Mouse (Mus musculus) CD4-positive naive resting alpha-beta T cell, adult 57 days (primary cell): ENCODE results near the gene Mmadhc. TPM values are rescaled to one million over a fixed set of nuclear protein-coding genes. Genes with fewer than 3 reads are reported as not detected.

Source experiments
- total RNA-seq: library from RNA; stranded (reverse); gene quantifications from one replicate; pipeline ENCODE4 v1.2.4, GENCODE M21; 2023

The Mmadhc gene
- total RNA-seq, result 37.6 TPM

DNA sequence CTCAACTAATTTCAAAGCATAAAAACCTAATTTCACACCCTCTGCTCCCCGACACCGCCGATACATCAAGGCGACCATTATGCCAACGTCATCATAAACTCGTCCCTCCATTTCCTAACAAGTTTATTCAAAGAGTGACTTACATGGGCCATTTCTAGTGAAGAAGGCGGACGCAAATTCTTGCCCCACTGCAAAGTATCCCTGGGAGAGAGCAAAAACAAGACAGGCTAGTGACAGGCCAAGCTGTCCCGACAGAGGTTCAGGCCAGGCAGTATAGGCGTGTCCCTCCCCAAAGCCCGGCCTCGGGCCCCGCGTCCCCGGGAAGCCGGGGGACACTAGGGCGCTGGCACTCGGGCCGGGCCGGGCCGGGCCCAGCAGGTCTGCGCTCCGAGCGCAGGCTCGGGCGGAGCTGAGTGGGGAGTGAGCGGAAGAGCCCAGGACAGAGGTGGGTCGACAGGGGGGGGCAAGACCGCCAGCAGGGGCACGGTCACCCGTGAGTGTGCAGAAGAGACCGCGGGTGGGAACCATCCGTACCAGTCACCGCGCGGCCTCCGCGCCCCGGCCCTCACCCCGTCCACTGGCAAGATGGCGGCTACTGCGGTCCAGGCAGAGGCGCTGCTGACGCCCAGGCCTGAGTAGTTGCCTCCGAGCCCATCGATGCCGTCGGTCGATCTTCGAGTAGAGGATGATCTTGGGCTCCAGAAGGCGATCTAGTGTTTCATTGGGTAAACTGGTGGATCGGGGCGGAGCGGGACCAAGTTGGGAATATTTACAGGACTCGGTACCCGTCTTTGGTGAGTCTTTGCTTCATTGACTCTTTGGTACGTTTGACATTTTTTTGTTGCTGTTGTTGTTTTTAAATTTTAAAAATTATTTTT, at the start of gene Mmadhc:
Gene Mmadhc, minus strand, starts transcription at position 693 of the 878 bp plus-strand sequence.

Other genes starting within 250 kb of the Mmadhc start
- gene Lypd6, start 230.4 kb downstream of the Mmadhc start, total RNA-seq, result not detected